Mouse (Mus musculus) embryo, embryonic 11.5 days (tissue): ENCODE results near the gene Adcy4.

ENCODE experiments used
- DNase-seq: peaks from one replicate; pipeline ENCODE4 v3.0.0-alpha.2; 2012; ENCODE audit warnings: low read depth, low spot score

Adcy4 gene

GRCm38 (mm10) chr14:55758363-55758784 is 25.5 kb downstream of the Adcy4 start, which contains the start of gene Cideb:
Gene Cideb (minus strand): TSS chr14:55758458.
- DNase-seq, result no peak

DNA sequence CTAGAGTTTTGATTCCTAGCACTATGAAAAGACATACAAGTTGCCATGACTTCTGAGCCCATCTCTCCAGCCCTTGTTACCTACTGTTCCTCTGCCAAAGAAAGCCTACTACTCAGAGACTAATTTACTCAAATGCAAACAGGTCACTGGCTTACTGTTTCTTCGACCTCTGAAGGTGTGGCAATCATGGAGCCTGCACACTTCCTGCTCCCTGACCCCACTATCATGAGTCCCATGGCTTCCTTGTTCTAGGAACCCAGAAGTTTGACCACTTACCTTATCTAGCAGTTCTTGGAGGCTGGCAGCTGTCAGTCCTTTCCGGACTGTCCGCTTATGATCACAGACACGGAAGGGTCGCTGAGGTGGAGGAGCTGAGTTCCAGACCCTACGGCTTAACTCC is 26.3 kb downstream of the Adcy4 start:
- no peak for DNase-seq

DNA sequence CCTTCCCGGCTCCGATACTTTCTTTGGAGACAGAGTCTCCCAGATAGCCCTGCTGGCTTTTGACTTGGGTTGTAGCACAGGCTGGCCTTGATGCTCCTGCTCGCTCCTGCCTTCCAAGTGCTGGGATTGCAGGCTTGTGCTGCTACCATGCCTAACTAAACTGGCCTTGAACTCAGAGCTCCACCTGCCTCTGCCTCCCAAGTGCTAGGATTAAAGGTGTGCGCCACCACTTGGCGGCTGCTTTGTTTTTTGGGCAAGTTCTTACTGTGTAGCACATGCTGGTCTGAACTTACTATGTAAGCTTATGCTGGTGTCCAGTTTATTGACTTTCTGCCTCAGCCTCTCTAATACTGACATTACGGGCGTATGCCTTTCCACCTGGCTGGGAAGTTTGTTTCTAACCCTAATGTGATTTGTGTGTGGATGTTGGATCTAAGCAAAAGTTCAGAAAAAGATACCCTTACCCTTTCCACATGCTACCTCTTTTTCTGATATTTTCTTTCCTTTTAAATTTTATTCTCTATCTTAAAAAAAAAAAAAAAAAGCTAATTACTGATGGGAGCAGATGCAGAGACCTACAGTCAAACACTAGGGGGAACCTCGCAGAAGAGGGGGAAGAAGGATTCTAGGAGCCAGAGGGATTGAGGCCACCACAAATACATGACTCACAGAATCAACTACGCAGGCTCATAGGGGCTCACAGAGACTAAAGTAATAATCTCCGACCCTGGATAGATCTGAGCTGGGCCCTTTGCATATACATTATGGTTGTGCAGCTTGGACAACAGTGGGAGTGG is 36.6 kb downstream of the Adcy4 start:
- DNase-seq, result no peak

GRCm38 (mm10) chr14:55745861-55746237 is 38.0 kb downstream of the Adcy4 start:
- DNase-seq, result no peak

- peak; percentile 82 for DNase-seq
Observed at GRCm38 (mm10) chr14:55745180-55745860, 38.6 kb downstream of the Adcy4 start, which contains the start of the genes Dhrs1 and Nop9. Gene Dhrs1 (minus strand): TSS chr14:55745690. Gene Nop9 (plus strand): TSS chr14:55745693.

DNA sequence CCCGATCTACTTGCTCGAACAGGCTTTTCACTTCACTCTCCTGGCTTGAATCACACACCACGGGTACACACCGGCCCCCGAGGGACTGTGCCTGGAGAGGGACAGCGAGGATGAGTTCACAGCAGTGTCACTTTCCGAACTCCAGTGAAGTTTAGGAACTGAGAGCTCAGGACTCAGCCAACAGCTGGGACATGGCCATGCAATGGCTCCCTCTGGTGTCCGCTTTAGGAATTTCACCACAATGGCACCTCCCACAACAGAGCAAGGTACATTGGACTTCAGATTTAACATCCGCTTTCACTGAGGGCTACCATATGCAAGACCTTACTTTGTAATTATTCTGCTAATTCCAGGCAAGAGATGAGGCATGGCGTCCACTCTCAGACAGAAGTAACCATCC is 40.2 kb downstream of the Adcy4 start:
- DNase-seq, result peak; percentile 80

DNA sequence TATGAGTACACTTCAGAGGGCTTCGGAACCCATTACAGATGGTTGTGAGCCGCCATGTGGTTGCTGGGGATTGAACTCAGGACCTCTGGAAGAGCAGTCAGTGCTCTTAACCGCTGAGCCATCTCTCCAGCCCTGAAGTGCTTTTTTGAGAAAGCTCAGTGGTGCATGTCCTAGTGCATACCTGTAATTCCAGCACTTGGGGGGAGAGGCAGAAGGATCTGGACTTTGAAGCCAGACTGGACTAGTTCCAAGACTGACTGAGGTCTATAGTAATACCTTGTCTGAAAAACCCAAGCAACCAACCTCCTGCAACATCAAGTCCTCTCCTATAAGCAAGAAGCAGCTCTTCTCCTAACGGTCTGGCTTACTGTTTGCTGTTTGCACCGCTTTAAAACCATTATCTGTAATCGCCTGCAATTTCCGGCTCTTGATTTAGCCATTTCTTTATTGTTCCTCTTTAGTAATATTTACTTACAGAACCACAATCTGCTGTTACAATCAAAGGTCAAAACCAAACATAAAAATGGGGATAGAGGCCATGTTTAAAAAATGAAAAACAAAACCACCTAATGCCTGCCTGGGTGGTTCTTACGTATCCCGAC is 46.7 kb downstream of the Adcy4 start:
- DNase-seq, result no peak

- no peak for DNase-seq
Observed at GRCm38 (mm10) chr14:55735758-55736157, 48.1 kb downstream of the Adcy4 start.

DNA sequence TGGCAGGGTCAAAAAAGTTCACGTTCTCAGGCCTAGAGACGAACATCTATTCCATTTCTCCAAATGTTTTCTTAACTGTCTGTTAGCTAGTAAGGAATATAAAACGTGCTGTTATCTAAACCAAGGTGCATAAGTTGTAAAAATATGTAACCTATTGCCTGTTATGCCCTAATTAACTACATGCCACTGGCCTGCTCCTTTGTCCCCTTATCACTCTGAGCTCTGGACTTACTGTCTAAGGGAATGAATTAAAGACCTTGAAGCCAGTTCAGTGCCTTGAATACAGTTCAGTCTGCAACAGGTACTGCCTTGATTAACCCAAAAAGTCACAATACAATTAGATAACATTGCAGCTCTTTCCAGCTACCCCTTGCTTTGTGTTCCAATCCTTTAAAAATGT is 48.6 kb downstream of the Adcy4 start:
- DNase-seq, result no peak

DNA sequence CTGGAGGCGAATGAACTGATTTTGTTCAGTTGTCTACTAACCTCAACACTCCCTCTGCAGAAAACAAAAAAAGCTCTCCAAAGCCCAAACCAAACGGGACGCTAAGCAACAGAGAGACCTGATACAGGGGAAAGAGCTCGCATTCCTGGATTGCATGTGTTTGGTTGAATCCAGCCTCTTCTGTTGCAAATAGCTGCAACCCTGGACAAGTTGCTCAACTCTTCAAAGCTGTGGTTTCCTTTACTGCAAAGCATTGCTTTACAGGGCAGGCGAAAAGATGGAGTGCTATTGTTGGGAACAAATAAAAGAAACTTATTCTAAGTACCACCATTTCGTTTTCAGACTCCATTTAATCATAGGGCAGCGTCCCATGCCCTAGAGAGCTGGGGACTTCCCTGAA is 49.0 kb downstream of the Adcy4 start:
- no peak for DNase-seq

DNA sequence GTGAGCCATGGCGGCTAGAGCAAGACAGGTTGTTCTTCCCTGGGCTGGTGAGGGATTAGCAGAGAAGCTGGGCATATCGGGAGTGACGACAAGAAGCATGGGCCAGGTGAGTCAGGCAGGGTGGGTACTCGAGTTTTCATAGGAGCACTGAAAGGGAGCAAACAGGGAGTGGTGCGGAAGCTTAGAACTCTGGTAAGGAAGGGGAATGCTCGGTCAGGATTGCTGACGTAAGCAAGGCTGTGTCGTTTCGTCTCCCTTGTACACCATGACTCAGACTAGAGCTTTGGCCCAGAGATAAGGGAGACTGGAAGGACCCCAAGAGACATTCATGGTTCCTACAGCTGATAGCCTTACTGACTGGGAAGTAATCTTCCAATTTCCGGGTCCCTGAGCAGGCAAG is 50.0 kb downstream of the Adcy4 start:
- no peak for DNase-seq

DNA sequence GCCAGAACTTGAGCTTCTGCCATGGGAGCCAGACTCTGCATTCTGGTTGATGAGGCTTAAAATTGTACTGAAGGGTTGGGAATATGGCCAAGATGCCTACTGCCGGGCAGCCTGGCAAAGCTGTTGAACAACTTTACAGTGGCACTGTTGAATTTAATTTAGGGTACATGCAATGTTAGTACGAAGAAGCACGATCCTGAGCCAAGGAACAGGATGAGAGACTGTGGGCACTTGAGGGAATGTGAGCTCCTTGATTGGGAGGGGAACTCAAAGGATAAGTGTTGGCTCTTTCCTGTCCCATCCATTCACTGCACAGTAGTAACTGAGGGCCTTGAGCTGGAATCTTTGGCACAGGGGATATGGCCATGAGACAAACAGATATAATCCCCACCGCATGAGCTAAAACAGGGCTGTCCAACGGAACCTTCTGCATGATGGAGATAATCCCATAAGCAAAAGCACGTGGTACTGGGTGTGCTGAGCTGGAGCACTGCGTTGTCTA is 53.3 kb downstream of the Adcy4 start:
- no peak for DNase-seq

DNA sequence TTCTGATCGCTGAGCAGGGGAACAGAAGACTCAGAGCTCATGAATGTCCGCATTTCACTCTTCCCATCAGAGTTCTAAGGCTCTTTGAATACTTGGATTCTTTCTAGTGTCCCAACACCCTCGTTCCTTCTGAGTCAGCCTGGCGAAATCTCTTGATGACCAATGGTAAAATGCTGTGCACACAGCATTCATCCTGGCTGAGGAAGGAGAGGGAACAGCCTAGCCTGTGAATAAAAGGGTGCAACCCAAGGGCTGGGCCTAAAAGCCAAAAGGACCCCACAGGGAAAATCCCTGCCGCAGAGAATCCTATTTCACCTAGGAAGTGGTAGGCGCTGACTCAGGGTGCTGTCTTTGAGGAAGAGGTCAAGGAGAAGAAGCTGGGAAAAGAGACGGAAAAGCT is 53.8 kb downstream of the Adcy4 start:
- DNase-seq, result no peak

DNA sequence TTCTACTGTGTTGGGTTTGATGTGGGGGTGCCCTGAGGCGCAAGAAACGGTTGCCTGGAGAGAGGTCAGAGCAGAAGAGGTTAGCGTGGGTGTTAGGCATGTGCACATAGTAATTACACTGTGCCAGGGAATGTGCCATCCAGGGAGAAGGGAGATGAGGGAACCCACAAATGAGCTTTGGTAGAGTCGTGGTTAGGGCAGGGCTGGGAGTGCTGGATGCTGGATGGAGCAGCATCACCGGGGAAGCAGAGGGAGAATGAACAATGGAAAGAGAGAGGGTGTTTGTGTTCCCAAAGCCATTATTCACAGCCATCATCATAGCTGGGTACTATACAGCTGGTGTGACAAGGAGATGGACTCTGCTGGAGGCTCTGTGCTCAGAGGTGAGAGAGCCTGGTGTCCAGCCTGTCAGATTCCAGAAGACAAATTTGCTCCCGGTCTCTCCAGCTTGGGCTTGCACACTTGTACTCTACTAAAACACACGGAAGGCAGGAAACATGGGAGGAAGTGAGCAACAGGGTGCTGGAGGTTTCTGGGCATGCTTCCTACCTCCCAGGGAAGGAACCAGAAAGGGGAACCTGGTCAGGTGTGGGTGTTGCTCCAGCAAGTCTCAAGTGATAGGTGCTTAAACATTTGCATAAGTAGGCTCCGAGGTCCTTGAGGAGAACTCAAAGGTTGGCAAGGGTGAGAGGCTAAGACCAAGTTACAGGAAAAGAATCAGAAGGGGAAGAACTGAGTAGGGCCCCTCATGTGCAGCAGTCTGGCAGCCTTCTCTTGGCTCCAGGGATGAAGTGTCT is 55.8 kb downstream of the Adcy4 start:
- no peak for DNase-seq

DNA sequence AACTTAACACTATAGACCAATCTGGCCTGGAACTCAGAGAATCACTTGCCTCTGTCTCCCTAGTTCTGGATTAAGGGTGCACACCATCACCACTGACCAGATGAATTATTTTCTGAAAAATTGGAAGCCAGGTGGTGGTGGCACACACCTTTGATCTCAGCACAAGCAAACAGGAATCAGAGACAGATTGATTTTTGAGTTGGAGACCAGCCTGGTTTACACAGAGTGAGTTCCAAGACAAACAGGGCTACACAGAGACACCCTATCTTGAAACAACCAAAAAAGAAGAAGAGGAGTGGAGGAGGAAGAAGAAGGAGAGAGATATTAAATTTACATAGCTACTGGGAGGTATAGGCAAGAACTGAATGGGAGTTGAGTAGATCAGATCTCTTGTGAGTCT is 57.6 kb downstream of the Adcy4 start:
- DNase-seq, result no peak

GRCm38 (mm10) chr14:55724411-55724871 is 59.5 kb downstream of the Adcy4 start:
- no peak for DNase-seq

GRCm38 (mm10) chr14:55723433-55723832 is 60.5 kb downstream of the Adcy4 start:
- no peak for DNase-seq

DNA sequence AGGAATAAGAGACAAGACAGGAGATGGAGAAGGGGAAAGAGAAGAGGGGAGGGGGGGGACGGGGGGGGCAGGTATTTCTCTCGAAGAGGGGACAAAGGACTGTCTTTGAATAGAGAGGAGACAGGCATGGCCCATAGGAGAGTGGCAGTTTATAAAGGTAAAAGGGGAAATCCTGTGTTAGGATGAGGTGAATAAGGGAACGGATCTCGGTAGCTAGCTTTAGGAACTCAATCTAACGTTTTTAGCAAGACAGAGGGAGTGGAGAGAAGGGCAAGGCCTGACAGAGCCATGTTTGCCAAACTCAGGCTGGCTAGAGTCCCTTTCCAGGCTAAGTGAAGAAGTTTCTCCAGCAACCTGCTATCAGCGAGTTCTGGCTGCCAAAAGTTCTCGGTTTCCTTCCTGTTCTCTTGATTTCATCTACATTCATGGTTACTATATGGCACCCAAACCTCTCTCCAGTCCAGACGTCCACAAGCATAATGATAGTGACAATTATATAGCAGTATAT is 61.4 kb downstream of the Adcy4 start:
- DNase-seq, result no peak

- peak; percentile 87 for DNase-seq
Observed at GRCm38 (mm10) chr14:55721700-55722437, 62.0 kb downstream of the Adcy4 start, which contains the start of gene Rabggta. Gene Rabggta (minus strand): TSS chr14:55722263.

GRCm38 (mm10) chr14:55721076-55721475 is 62.8 kb downstream of the Adcy4 start:
- no peak for DNase-seq
